Mouse (Mus musculus) kidney, adult 8-10 months (tissue): Measurements from ENCODE around the gene Tsc22d3.

ENCODE experiments used
- DNase-seq, 2 experiments: peaks; one replicate each; pipeline ENCODE4 v3.0.0; 2022

Tsc22d3 gene

DNA sequence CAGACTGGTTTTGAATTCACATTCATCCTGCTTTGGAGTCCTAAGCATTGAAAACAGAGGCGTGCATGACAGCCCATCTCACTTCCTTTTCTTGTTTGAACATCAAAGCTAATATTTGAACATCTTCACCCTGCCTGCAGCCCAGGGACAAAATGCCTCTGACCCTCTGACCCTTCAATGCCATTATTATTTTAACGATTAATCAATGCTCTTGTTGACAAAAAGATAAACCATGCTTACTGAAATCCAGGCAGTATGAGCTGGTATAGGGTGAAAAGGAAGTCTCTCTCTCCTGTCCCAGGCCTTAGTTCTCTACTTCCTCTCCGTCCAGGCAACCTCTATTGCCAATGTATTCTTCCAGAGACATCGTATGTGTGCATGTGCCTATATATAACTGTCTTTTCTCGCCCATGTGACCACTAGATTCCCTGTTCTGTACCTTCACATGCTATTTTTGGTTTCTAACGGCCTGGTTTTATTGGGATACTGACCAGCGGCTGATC lies 106.9 kb downstream of the Tsc22d3 start:
- no peak for DNase-seq

- peak; percentile 65 to 79 for DNase-seq
These were observed 108.4 kb downstream of the Tsc22d3 start for GRCm38 (mm10) chrX:140491884-140492571.

DNA sequence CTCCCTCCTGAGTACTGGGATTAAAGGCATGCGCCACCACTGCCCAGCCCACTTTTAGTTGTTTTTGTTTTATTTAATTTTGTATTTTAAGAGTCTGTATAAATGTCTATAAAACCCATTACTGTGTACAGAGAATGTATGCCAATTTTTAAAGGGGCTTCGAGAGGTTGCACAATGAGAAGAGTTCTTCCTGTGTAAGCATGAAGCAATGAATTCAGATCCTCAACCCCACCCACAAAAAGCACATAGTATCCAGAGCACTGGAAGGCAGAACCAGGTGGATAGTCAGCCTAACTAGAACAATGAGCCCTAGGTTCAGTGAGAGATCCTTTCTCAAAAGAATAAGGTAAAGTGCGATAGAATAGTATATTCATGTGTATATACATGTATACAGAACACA lies 110.3 kb downstream of the Tsc22d3 start:
- no peak for DNase-seq
